Mouse (Mus musculus) brown adipose tissue, adult 24 weeks (tissue): ENCODE results near the gene Snai1. TPM values are rescaled to one million over a fixed set of nuclear protein-coding genes. Genes with fewer than 3 reads are reported as not detected.

Source experiments
- H3K27ac ChIP-seq: fragments of 200-500 bp; replicated peaks from 2 replicates; pipeline ENCODE4 v1.5.1; 2012; ENCODE audit warnings: low read depth, mild to moderate bottlenecking, low read length
- H3K4me1 ChIP-seq: fragments of 200-500 bp; 2 replicates; pipeline ENCODE4 v1.6.1; 2012; ENCODE audit warnings: low read length, mixed read lengths; ENCODE audit not compliant: control insufficient read depth, insufficient read depth, insufficient read length
- H3K4me3 ChIP-seq: fragments of 200-500 bp; 2 replicates; pipeline ENCODE4 v1.5.1; 2012; ENCODE audit warnings: low read depth, mild to moderate bottlenecking, low read length, moderate library complexity; ENCODE audit not compliant: insufficient read depth
- polyA plus RNA-seq: library from polyadenylated mRNA; stranded (reverse); fragments of >200 nt; gene quantifications from 2 replicates; pipeline ENCODE4 v1.2.4, GENCODE M21; 2012; ENCODE audit not compliant: missing spikeins, insufficient read depth, insufficient read length

Snai1 gene
- polyA plus RNA-seq, 1 experiment, result not detected

- Histone ChIP-seq H3K27ac (no peak overlapping the region), H3K4me3 (no peak overlapping the region), H3K4me1 (peaks cover 4% of the 10 kb centered on the region)
These were observed 39.3 kb downstream of the Snai1 start for GRCm38 (mm10) chr2:167577186-167577785.

GRCm38 (mm10) chr2:167578521-167578920 lies 40.5 kb downstream of the Snai1 start:
- Histone ChIP-seq H3K27ac (no peak overlapping the region), H3K4me3 (no peak overlapping the region)

GRCm38 (mm10) chr2:167583161-167583952 lies 45.4 kb downstream of the Snai1 start:
- H3K4me1 ChIP-seq, result peaks cover 11% of the 10 kb centered on the region
- no peak overlapping the region for H3K27ac ChIP-seq
- no peak overlapping the region for H3K4me3 ChIP-seq

More at GRCm38 (mm10) chr2:167578521-167578920, 40.5 kb downstream of the Snai1 start:
- peaks cover 4% of the 10 kb centered on the region for H3K4me1 ChIP-seq

GRCm38 (mm10) chr2:167585273-167585672 lies 47.3 kb downstream of the Snai1 start:
- no peak overlapping the region; the same call in 1 of the 2 replicates for H3K27ac ChIP-seq
- peaks cover 9% of the 10 kb centered on the region for H3K4me1 ChIP-seq
- H3K4me3 ChIP-seq, result no peak overlapping the region

- Histone ChIP-seq H3K27ac (peak overlapping the region; percentile 69), H3K4me3 (no peak overlapping the region), H3K4me1 (peaks cover 9% of the 10 kb centered on the region)
These were observed 48.0 kb downstream of the Snai1 start for GRCm38 (mm10) chr2:167586041-167586440.

- Histone ChIP-seq H3K4me3 (no peak overlapping the region), H3K27ac (peak overlapping the region; percentile 69; the same call in 1 of the 2 replicates)
These were observed 49.0 kb downstream of the Snai1 start for GRCm38 (mm10) chr2:167586976-167587375.

GRCm38 (mm10) chr2:167588774-167589577 lies 51.0 kb downstream of the Snai1 start:
- Histone ChIP-seq H3K4me3 (peak overlapping the region; percentile 60), H3K4me1 (peaks cover 11% of the 10 kb centered on the region), H3K27ac (peak overlapping the region; percentile 96)

More at GRCm38 (mm10) chr2:167586976-167587375, 49.0 kb downstream of the Snai1 start:
- peaks cover 9% of the 10 kb centered on the region for H3K4me1 ChIP-seq

Other genes starting within 250 kb of the Snai1 start
- gene B4galt5, start 189.0 kb upstream of the Snai1 start, polyA plus RNA-seq, result 3.8 and 6.7 TPM in 2 replicates
- 9.0 and 13.5 TPM in 2 replicates for gene Slc9a8, start 116.5 kb upstream of the Snai1 start, polyA plus RNA-seq
- 22.7 and 24.2 TPM in 2 replicates for gene Rnf114, start 45.5 kb upstream of the Snai1 start, polyA plus RNA-seq
- 10.3 and 11.5 TPM in 2 replicates for gene Spata2, start 45.3 kb upstream of the Snai1 start, polyA plus RNA-seq
- 113 and 141 TPM in 2 replicates for gene Ube2v1, start 93.9 kb downstream of the Snai1 start, polyA plus RNA-seq
- 1.3 TPM in 1 of 2 replicates, not detected in the other for gene Gm20431, start 123.3 kb downstream of the Snai1 start, polyA plus RNA-seq
- 226 and 227 TPM in 2 replicates for gene Cebpb, start 150.7 kb downstream of the Snai1 start, polyA plus RNA-seq
- 12.7 and 19.3 TPM in 2 replicates for gene Tmem189, start 151.6 kb downstream of the Snai1 start, polyA plus RNA-seq